Mouse (Mus musculus) forebrain, embryonic 12.5 days (tissue): ENCODE measurements around the gene Trim40. TPM values are rescaled to one million over a fixed set of nuclear protein-coding genes. Genes with fewer than 3 reads are reported as not detected.

ENCODE experiments used
- ATAC-seq: fragments of 200-750 bp; cut with Nextera tagmentation; 2 replicates; pipeline ENCODE4 v1.8.0; 2017; ENCODE audit warnings: moderate TSS enrichment; ENCODE audit not compliant: low FRiP score
- H3K27ac ChIP-seq: fragments of 300-500 bp; sonication (generic); 2 replicates; pipeline ENCODE4 v1.5.1; 2016; ENCODE audit warnings: mild to moderate bottlenecking
- H3K27me3 ChIP-seq: fragments of 300-500 bp; sonication (generic); 2 replicates; pipeline ENCODE4 v1.6.1; 2016; ENCODE audit warnings: mild to moderate bottlenecking
- H3K36me3 ChIP-seq: fragments of 300-500 bp; sonication (generic); replicated peaks from 2 replicates; pipeline ENCODE4 v1.6.1; 2016; ENCODE audit warnings: mild to moderate bottlenecking
- H3K4me1 ChIP-seq: fragments of 300-500 bp; sonication (generic); 2 replicates; pipeline ENCODE4 v1.6.1; 2016
- H3K4me2 ChIP-seq: fragments of 300-500 bp; sonication (generic); 2 replicates; pipeline ENCODE4 v1.6.1; 2016; ENCODE audit warnings: mild to moderate bottlenecking, moderate library complexity
- H3K4me3 ChIP-seq: fragments of 300-500 bp; sonication (generic); replicated peaks from 2 replicates; pipeline ENCODE4 v1.5.1; 2016; ENCODE audit warnings: mild to moderate bottlenecking
- H3K9ac ChIP-seq: fragments of 300-500 bp; sonication (generic); 2 replicates; pipeline ENCODE4 v1.6.1; 2016; ENCODE audit warnings: mild to moderate bottlenecking
- H3K9me3 ChIP-seq: fragments of 300-500 bp; sonication (generic); 2 replicates; pipeline ENCODE4 v1.6.1; 2016
- WGBS: fragments of 180-500 bp; shearing (Covaris S2); methylation state at CpG from one replicate; pipeline ENCODE4 v1.1.7; 2016; 5-methylcytosine and 5-hydroxymethylcytosine counted together
- polyA plus RNA-seq: library from polyadenylated mRNA; unstranded; fragments of >200 nt; fragmentation: Nextera tagmentation; extraction: Ambion mirVana; gene quantifications from 2 replicates; pipeline ENCODE4 v1.2.1, GENCODE M21; 2016

The Trim40 gene
- polyA plus RNA-seq, result not detected in 2 replicates

DNA sequence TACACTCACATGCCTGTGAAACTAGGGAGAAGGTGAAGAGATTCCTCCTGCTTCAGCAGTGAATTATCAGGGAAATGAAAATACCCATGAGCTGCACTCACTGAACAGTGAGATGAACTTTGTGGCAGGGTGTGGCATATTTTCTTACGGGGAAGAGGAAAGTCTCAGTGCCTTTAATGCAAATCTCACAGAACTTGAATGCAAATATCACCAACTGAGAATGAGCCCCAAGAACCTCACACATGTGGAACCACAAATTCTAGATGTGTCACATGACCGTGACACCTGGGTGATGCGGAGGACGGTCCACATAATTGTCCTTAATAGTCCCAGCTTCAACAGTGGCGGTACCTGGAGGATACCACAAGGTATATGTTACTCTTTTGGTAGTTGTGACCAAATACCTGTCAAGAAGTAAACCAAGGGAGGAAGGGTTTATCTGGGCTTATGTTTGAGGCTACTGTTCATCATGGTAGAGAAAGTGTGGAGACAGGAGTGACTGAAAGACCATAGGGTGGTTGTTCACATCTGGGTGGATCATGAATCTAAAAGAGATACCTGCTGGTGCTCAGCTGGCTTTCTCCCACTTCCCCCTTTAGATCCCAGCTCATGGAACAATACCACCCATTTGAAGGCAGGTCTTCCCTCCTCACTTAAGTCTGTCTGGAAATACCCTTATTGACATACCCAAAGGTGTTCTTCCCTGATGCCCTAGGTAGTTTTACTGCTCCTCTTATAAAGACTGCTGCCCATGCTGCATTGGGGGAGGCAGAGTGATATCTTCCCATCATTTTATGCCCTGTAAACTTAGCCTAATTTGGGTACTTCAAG lies at the start of gene Trim40:
Trim40 (minus strand) TSS at position 51 of the 831 bp plus-strand sequence.
- Histone ChIP-seq H3K4me2 (no peak within 1 kb of the TSS), H3K27ac (no peak within 1 kb of the TSS), H3K4me3 (no peak within 1 kb of the TSS), H3K27me3 (0 out of 2 replicates have a peak, but pooled peaks cover 5% of the 10 kb centered on the region), H3K4me1 (no peaks in the 10 kb centered on the region), H3K9ac (no peak within 1 kb of the TSS), H3K9me3 (no peaks in the 10 kb centered on the region), H3K36me3 (no peaks in the 10 kb centered on the region)
- no peak for ATAC-seq
- 86% methylated on average over 5 of the region's 5 CpGs for WGBS

GRCm38 (mm10) chr17:36938056-36938455 lies 48.1 kb upstream of the Trim40 start:
- H3K27me3 ChIP-seq, result peaks cover 41% of the 10 kb centered on the region
- no peak overlapping the region for H3K4me3 ChIP-seq
- 89% methylated on average over 2 of the region's 2 CpGs for WGBS
- no peaks in the 10 kb centered on the region for H3K9me3 ChIP-seq
- H3K4me1 ChIP-seq, result peaks cover 8% of the 10 kb centered on the region
- H3K9ac ChIP-seq, result no peak overlapping the region
- H3K27ac ChIP-seq, result no peak overlapping the region
- H3K4me2 ChIP-seq, result no peak overlapping the region
- no peak for ATAC-seq
- no peaks in the 10 kb centered on the region for H3K36me3 ChIP-seq

GRCm38 (mm10) chr17:36931806-36932205 lies 41.9 kb upstream of the Trim40 start:
- no peak overlapping the region for H3K4me3 ChIP-seq
- no peak overlapping the region for H3K4me2 ChIP-seq
- no peaks in the 10 kb centered on the region for H3K36me3 ChIP-seq
- H3K9me3 ChIP-seq, result no peaks in the 10 kb centered on the region
- 81% methylated on average over 2 of the region's 2 CpGs for WGBS
- no peak for ATAC-seq
- 0 out of 2 replicates have a peak, but pooled peaks cover 4% of the 10 kb centered on the region for H3K27me3 ChIP-seq
- H3K27ac ChIP-seq, result no peak overlapping the region
- no peaks in the 10 kb centered on the region for H3K4me1 ChIP-seq
- no peak overlapping the region for H3K9ac ChIP-seq

- H3K27ac ChIP-seq, result no peak overlapping the region
- H3K9me3 ChIP-seq, result no peaks in the 10 kb centered on the region
- H3K4me1 ChIP-seq, result no peaks in the 10 kb centered on the region
- no peak for ATAC-seq
- no peak overlapping the region for H3K4me2 ChIP-seq
- H3K27me3 ChIP-seq, result 0 out of 2 replicates have a peak, but pooled peaks cover 4% of the 10 kb centered on the region
- H3K9ac ChIP-seq, result no peak overlapping the region
- H3K4me3 ChIP-seq, result no peak overlapping the region
- H3K36me3 ChIP-seq, result no peaks in the 10 kb centered on the region
- WGBS, result 82% methylated on average over 4 of the region's 4 CpGs
Observed at GRCm38 (mm10) chr17:36931130-36931529, 41.2 kb upstream of the Trim40 start.

GRCm38 (mm10) chr17:36930233-36930632 lies 40.3 kb upstream of the Trim40 start:
- no peaks in the 10 kb centered on the region for H3K36me3 ChIP-seq
- H3K27ac ChIP-seq, result no peak overlapping the region
- H3K4me2 ChIP-seq, result no peak overlapping the region
- H3K27me3 ChIP-seq, result 0 out of 2 replicates have a peak, but pooled peaks cover 8% of the 10 kb centered on the region
- ATAC-seq, result no peak
- no peak overlapping the region for H3K9ac ChIP-seq
- H3K9me3 ChIP-seq, result no peaks in the 10 kb centered on the region
- no peak overlapping the region for H3K4me3 ChIP-seq
- H3K4me1 ChIP-seq, result no peaks in the 10 kb centered on the region
- 82% methylated on average over 6 of the region's 6 CpGs for WGBS

DNA sequence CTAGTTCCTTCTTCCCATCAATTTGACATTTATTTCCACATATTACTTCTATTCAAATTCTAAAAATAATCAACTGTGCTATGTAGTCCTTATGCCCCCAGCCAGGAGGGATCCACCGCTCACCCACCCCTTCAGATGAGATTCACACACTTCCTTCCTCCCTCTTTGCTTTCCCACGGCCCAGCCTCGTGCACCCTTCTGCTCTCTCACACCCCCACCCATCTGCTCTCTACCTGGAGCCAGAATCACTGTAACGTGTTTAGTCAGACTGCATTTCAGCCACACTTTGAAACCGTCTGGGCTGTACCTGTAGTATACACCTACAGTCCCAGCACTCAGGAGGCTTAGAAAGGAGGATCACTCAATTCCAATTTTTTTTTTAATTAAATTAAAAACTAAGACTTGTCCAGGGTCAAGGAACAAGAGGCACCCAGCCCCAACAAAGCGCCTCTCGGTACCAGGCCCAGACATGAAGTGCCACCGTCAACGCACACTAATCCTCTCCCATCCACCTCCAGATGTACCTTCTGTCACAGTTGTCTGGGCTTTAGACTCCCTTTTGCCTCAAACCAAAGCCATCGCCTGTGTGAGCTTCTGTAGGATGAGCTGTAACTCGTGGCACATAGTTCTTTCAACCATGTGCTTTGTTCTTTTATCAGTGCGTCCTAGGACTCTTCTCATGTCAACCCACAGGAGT lies 39.5 kb upstream of the Trim40 start:
- Histone ChIP-seq H3K36me3 (no peaks in the 10 kb centered on the region), H3K9ac (no peak overlapping the region), H3K4me2 (no peak overlapping the region), H3K9me3 (no peaks in the 10 kb centered on the region), H3K4me3 (no peak overlapping the region), H3K4me1 (no peaks in the 10 kb centered on the region), H3K27me3 (0 out of 2 replicates have a peak, but pooled peaks cover 7% of the 10 kb centered on the region), H3K27ac (no peak overlapping the region)
- 83% methylated on average over 12 of the region's 12 CpGs for WGBS
- no peak for ATAC-seq

- no peak overlapping the region for H3K4me2 ChIP-seq
Observed at GRCm38 (mm10) chr17:36927496-36928120, 37.7 kb upstream of the Trim40 start.

GRCm38 (mm10) chr17:36923491-36923890 lies 33.6 kb upstream of the Trim40 start:
- no peak overlapping the region for H3K4me3 ChIP-seq
- H3K9ac ChIP-seq, result no peak overlapping the region
- no peak overlapping the region for H3K27ac ChIP-seq
- H3K9me3 ChIP-seq, result no peaks in the 10 kb centered on the region
- no peaks in the 10 kb centered on the region for H3K4me1 ChIP-seq
- no peaks in the 10 kb centered on the region for H3K36me3 ChIP-seq
- 0 out of 2 replicates have a peak, but pooled peaks cover 7% of the 10 kb centered on the region for H3K27me3 ChIP-seq
- no peak overlapping the region for H3K4me2 ChIP-seq
- WGBS, result 75% methylated on average over 4 of the region's 4 CpGs
- no peak for ATAC-seq

More at GRCm38 (mm10) chr17:36927496-36928120, 37.7 kb upstream of the Trim40 start:
- ATAC-seq, result no peak
- H3K9me3 ChIP-seq, result no peaks in the 10 kb centered on the region
- H3K27ac ChIP-seq, result no peak overlapping the region
- H3K4me3 ChIP-seq, result no peak overlapping the region
- H3K27me3 ChIP-seq, result 0 out of 2 replicates have a peak, but pooled peaks cover 3% of the 10 kb centered on the region
- H3K9ac ChIP-seq, result no peak overlapping the region
- H3K4me1 ChIP-seq, result no peaks in the 10 kb centered on the region
- no peaks in the 10 kb centered on the region for H3K36me3 ChIP-seq
- 74% methylated on average over 10 of the region's 10 CpGs for WGBS

DNA sequence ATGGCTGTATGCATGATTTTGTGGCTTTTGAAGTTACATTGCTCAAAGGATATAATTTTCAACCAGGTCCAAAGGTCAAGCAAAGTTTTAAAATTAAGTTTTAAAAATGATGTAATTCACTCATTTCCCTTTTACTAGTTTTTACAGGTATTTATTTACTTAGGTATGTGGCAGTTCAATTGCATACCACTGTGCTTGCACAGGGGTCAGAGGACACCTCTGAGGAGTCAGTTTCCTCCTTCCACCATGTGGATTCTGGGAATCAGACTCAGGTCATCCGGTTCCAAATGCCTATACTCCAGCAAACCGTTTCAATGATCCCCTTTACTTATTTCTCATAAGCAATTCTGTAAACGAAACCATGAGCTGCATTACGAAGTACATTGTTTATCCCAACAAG lies 32.8 kb upstream of the Trim40 start:
- no peak overlapping the region for H3K4me2 ChIP-seq
- H3K4me1 ChIP-seq, result no peaks in the 10 kb centered on the region
- WGBS, result 89% methylated on average over 4 of the region's 4 CpGs
- H3K36me3 ChIP-seq, result no peaks in the 10 kb centered on the region
- H3K27ac ChIP-seq, result no peak overlapping the region
- 0 out of 2 replicates have a peak, but pooled peaks cover 7% of the 10 kb centered on the region for H3K27me3 ChIP-seq
- H3K9ac ChIP-seq, result no peak overlapping the region
- no peak overlapping the region for H3K4me3 ChIP-seq
- no peaks in the 10 kb centered on the region for H3K9me3 ChIP-seq
- no peak for ATAC-seq

DNA sequence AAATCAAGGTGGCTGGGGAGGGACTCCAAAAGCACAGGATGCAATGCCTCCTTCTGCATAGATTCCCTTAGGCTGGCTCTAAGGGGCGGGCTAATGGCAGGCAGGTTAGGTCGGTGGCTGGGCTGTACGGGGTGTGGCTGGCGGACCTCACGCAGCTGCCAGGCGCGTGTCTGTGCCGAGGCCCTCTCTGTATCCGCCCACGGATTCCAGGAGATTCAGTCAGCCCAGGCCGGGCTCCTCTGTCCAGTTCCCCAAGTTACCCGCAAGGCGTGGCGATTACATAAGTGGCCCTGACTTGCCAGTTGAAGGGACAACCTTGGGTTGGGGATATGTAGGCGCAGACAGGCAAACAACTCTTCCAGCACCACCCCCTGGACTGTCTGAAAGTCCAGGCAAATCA lies 30.3 kb upstream of the Trim40 start:
- Histone ChIP-seq H3K4me1 (no peaks in the 10 kb centered on the region), H3K36me3 (no peaks in the 10 kb centered on the region), H3K9ac (no peak overlapping the region), H3K4me3 (no peak overlapping the region), H3K27me3 (0 out of 2 replicates have a peak, but pooled peaks cover 3% of the 10 kb centered on the region), H3K4me2 (no peak overlapping the region), H3K9me3 (no peaks in the 10 kb centered on the region), H3K27ac (no peak overlapping the region)
- WGBS, result 60% methylated on average over 15 of the region's 15 CpGs
- no peak for ATAC-seq

DNA sequence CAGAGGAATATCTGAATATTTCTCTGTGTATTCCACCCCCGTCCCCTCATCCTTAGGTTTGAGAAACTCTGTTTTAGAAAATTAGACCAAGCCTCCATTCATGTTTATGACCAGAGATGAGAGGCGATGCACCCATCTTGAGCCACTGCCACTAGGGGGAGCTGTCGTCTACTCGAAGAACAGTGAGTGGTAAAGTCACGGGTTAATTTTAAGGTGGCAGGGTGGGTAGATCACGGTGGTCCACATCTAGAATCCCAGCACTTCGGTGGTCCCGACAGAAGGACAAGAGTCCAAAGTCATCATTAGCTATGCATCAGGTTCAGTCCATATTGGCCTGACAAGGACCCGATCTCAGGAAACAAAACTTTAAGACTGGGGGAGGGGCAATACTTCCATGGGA lies 25.2 kb upstream of the Trim40 start:
- Histone ChIP-seq H3K9me3 (no peaks in the 10 kb centered on the region), H3K27me3 (no peaks in the 10 kb centered on the region), H3K36me3 (no peaks in the 10 kb centered on the region), H3K4me2 (no peak overlapping the region), H3K27ac (no peak overlapping the region), H3K9ac (no peak overlapping the region), H3K4me1 (no peaks in the 10 kb centered on the region), H3K4me3 (no peak overlapping the region)
- ATAC-seq, result peak; percentile 39; the same call in 1 of the 2 replicates
- WGBS, result 17% methylated on average over 9 of the region's 9 CpGs

GRCm38 (mm10) chr17:36914108-36914507 lies 24.2 kb upstream of the Trim40 start:
- 15% methylated on average over 2 of the region's 2 CpGs for WGBS
- Histone ChIP-seq H3K9ac (no peak overlapping the region), H3K4me1 (no peaks in the 10 kb centered on the region)

More at GRCm38 (mm10) chr17:36914108-36914507, 24.2 kb upstream of the Trim40 start:
- no peak for ATAC-seq
- no peaks in the 10 kb centered on the region for H3K9me3 ChIP-seq
- H3K4me2 ChIP-seq, result no peak overlapping the region
- H3K27ac ChIP-seq, result no peak overlapping the region
- H3K36me3 ChIP-seq, result no peaks in the 10 kb centered on the region
- H3K4me3 ChIP-seq, result no peak overlapping the region
- no peaks in the 10 kb centered on the region for H3K27me3 ChIP-seq
